Comparison of ENCODE assay signal across 9 mouse cellular contexts in genomic region chr7:140959181-140959901, GRCm38 (mm10). TPM values are rescaled to one million over a fixed set of nuclear protein-coding genes. Genes with fewer than 3 reads are reported as not detected.
A peak's percentile ranks its signal among the peaks of the same experiment; 100 is the strongest.
DNase-seq lines count a peak whose midpoint lies in the region; ATAC-seq and TF ChIP-seq lines count a peak whose summit lies in the region.
"Had no signal": no experiment of that assay in that cellular context is flagged by ENCODE, and none has a peak within 500 bp of the region (broad histone marks: within the 10 kb centered on the region; RNA-seq: fewer than 3 reads in every experiment).

No protein-coding gene starts in this region.

- H3K4me1 ChIP-seq in liver, postnatal 0 days (ENCODE audit: insufficient read depth) = peaks cover 13% of the 10 kb centered on the region

- no peak overlapping the region for H3K9ac ChIP-seq in liver, postnatal 0 days (replicated peaks)

- H3K4me3 ChIP-seq in liver, postnatal 0 days (ENCODE audit: low read depth, low read length) = no peak overlapping the region

- H3K9me3 ChIP-seq in liver, postnatal 0 days (ENCODE audit: low read length) = no peaks in the 10 kb centered on the region

- WGBS in liver, postnatal 0 days (ENCODE audit: insufficient replicate concordance) = 13% methylated on average over 9 of the region's 9 CpGs

- no peak overlapping the region for H3K27ac ChIP-seq in liver, postnatal 0 days (ENCODE audit: low read depth)

- ATAC-seq in liver, postnatal 0 days = no peak

- DNase-seq in adrenal gland, postnatal 14 days = peak; percentile 59
- no peak for DNase-seq in adrenal gland, postnatal 4 days (ENCODE audit: low spot score in 2 of 2)
- peak; percentile 10 to 16 for DNase-seq in left cerebral cortex, postnatal 25 days (ENCODE audit: low spot score in 2 of 2)
- no peak for DNase-seq in left cerebral cortex, adult 8-10 months (ENCODE audit: low spot score in 2 of 2)
- DNase-seq in adipocyte (ENCODE audit: low spot score) = peak; percentile 73
- peak; percentile 33 for DNase-seq in gastrocnemius, postnatal 14 days
- peak; percentile 62 for DNase-seq in liver, postnatal 0 days
- DNase-seq in ovary, postnatal 10 days (ENCODE audit: low spot score) = no peak

- peak; percentile 69 for TF ChIP-seq CTCF in liver, postnatal 0 days (IDR thresholded peaks at IDR 0.05; ENCODE audit: low read depth)

- intact Hi-C loops in left cerebral cortex, postnatal 25 days (cut with DNase I) = loop anchor here (1.0 to 5.0 kb wide), 2 partner anchors 48 to 89 kb away; no protein-coding TSS in a partner anchor
- intact Hi-C loops in gastrocnemius, postnatal 14 days (cut with DNase I; ENCODE audit: low total_unique reads) = no loop called here

- TF ChIP-seq EP300 in liver, postnatal 0 days (IDR thresholded peaks at IDR 0.05; ENCODE audit: low read depth) = no peak

- H3K27me3 ChIP-seq in liver, postnatal 0 days (ENCODE audit: insufficient read depth, low read length) = no peaks in the 10 kb centered on the region

- H3K36me3 ChIP-seq in liver, postnatal 0 days (replicated peaks; ENCODE audit: insufficient read depth, low read length) = no peaks in the 10 kb centered on the region

- no peak overlapping the region for H3K4me2 ChIP-seq in liver, postnatal 0 days (ENCODE audit: low read depth, low read length)

RNA-seq across cellular contexts. Expression of gene Ifitm2, which starts 3.6 kb away (rescaled TPM):
- 458 and 515 TPM in 2 replicates for total RNA-seq in adrenal gland, postnatal 14 days (2021)
- total RNA-seq in adrenal gland, postnatal 4 days (2021) = 100 to 1,000 TPM; 508 to 623 TPM
- total RNA-seq in left cerebral cortex, postnatal 25 days (2021) = 10 to 100 TPM; 11.7 to 15.7 TPM
- 10 to 100 TPM; 13.5 to 19.6 (median 16.7) TPM for total RNA-seq in left cerebral cortex, adult 8-10 months (2022)
- 100 to 1,000 TPM in 1 of 2 experiments, 10 to 100 TPM in 1; 83.9 to 105 TPM for total RNA-seq in gastrocnemius, postnatal 14 days (2021)
- polyA plus RNA-seq in liver, postnatal 0 days (2015; fragmentation: Nextera tagmentation; extraction: Ambion mirVana) = 798 and 816 TPM in 2 replicates

RNA-seq across cellular contexts. Expression of gene Gm45717, which starts 3.6 kb away (rescaled TPM):
- 1.1 TPM in 1 of 2 replicates, not detected in the other for total RNA-seq in adrenal gland, postnatal 14 days (2021)
- not detected for total RNA-seq in adrenal gland, postnatal 4 days (2021)
- total RNA-seq in left cerebral cortex, postnatal 25 days (2021) = not detected
- total RNA-seq in left cerebral cortex, adult 8-10 months (2022) = not detected
- not detected for total RNA-seq in gastrocnemius, postnatal 14 days (2021)
- 0.59 TPM in 1 of 2 replicates, not detected in the other for polyA plus RNA-seq in liver, postnatal 0 days (2015; fragmentation: Nextera tagmentation; extraction: Ambion mirVana)
- polyA plus RNA-seq: heart, embryonic 14.5 days had no signal

RNA-seq across cellular contexts. Expression of gene Ifitm1, which starts 7.7 kb away (rescaled TPM):
- 7.3 and 13.5 TPM in 2 replicates for total RNA-seq in adrenal gland, postnatal 14 days (2021)
- 10 to 100 TPM in 1 of 2 experiments, 1 to 10 TPM in 1; 8.0 to 13.7 TPM for total RNA-seq in adrenal gland, postnatal 4 days (2021)
- total RNA-seq in left cerebral cortex, postnatal 25 days (2021) = 1 to 10 TPM; 1.7 to 2.9 TPM
- total RNA-seq in left cerebral cortex, adult 8-10 months (2022) = 1 to 10 TPM; 3.6 to 7.4 (median 5.0) TPM
- total RNA-seq in gastrocnemius, postnatal 14 days (2021) = 1 to 10 TPM; 1.3 to 1.4 TPM
- 33.4 and 38.6 TPM in 2 replicates for polyA plus RNA-seq in liver, postnatal 0 days (2015; fragmentation: Nextera tagmentation; extraction: Ambion mirVana)

RNA-seq across cellular contexts. Expression of gene Ifitm5, which starts 9.2 kb away (rescaled TPM):
- total RNA-seq in adrenal gland, postnatal 14 days (2021) = 0.63 and 1.4 TPM in 2 replicates
- total RNA-seq in adrenal gland, postnatal 4 days (2021) = 1 to 10 TPM; 2.6 to 2.8 TPM
- not detected for total RNA-seq in left cerebral cortex, postnatal 25 days (2021)
- total RNA-seq in left cerebral cortex, adult 8-10 months (2022) = under 1 TPM in 1 of 4 experiments, not detected in 3; 0.51 TPM
- total RNA-seq in gastrocnemius, postnatal 14 days (2021) = not detected
- polyA plus RNA-seq in liver, postnatal 0 days (2015; fragmentation: Nextera tagmentation; extraction: Ambion mirVana) = 0.41 and 0.48 TPM in 2 replicates

RNA-seq across cellular contexts. Expression of gene Pgghg, which starts 18.1 kb away (rescaled TPM):
- 26.9 and 28.9 TPM in 2 replicates for total RNA-seq in adrenal gland, postnatal 14 days (2021)
- total RNA-seq in adrenal gland, postnatal 4 days (2021) = 10 to 100 TPM; 41.5 to 44.5 TPM
- 1 to 10 TPM; 4.7 to 6.3 TPM for total RNA-seq in left cerebral cortex, postnatal 25 days (2021)
- 1 to 10 TPM; 3.9 to 4.7 (median 4.3) TPM for total RNA-seq in left cerebral cortex, adult 8-10 months (2022)
- total RNA-seq in gastrocnemius, postnatal 14 days (2021) = 1 to 10 TPM; 6.7 to 6.9 TPM
- 5.5 and 6.3 TPM in 2 replicates for polyA plus RNA-seq in liver, postnatal 0 days (2015; fragmentation: Nextera tagmentation; extraction: Ambion mirVana)

Comparison
In these comparisons a context has a peak if more than half of its experiments do, and no peak if none do; other contexts are left out.
1. DNase-seq: peak in adrenal gland, postnatal 14 days (single experiment), left cerebral cortex, postnatal 25 days (2 of 2), adipocyte (single experiment), gastrocnemius, postnatal 14 days (single experiment) and liver, postnatal 0 days (single experiment); none in adrenal gland, postnatal 4 days (0 of 2), left cerebral cortex, adult 8-10 months (0 of 2) and ovary, postnatal 10 days (single experiment).
2. RNA of gene Ifitm2, which starts 3.6 kb away (total RNA-seq): 508 to 623 TPM in adrenal gland, postnatal 4 days, 458 to 515 TPM in adrenal gland, postnatal 14 days and 83.9 to 105 TPM in gastrocnemius, postnatal 14 days; 13.5 to 19.6 TPM in left cerebral cortex, adult 8-10 months and 11.7 to 15.7 TPM in left cerebral cortex, postnatal 25 days; every median in the first group is over 4 times any median in the second.